Mouse (Mus musculus): ENCODE measurements at regions not wholly inside any gene's neighbourhood (a gene's known extent, or its start where the extent isn't known, plus 50 kb on each side); places are given as distances from the start of the nearest gene placed in this dataset.

DNA sequence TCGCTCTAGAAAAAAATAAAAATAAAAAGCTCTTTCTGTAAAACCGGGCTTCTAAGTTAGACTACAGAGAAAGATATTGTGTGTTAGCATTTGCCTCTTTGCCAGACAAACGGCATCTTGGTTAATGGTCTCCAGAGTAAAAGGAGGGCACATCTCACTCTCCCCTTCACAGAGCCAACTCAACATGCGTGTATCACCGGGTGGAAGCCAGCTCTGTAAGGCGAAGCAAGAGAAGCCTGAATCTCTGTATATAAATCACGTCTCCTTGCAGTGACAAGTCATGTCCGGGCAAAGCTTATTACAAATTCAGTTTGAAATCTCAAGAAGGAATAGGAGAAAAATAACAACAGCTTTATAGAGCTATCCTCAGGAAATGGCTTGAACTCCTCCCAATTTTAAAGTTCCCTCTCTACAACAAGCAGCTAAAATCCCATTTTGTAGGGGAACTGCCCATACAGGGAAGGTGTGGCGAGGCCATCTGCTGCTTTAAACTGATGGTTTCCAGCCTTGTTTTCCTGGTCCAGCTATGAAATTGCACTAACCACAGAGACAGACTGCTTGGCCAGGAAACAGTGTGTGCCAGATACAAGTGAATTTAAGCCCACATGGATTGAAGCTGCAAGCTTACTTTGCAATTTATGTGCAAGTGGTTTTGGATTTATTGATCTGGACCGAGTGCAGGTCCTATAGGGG is 291.7 kb upstream of the Noct start:
- DNase-seq (ENCODE audit: extremely low read depth, insufficient read length, low spot score): no peak

DNA sequence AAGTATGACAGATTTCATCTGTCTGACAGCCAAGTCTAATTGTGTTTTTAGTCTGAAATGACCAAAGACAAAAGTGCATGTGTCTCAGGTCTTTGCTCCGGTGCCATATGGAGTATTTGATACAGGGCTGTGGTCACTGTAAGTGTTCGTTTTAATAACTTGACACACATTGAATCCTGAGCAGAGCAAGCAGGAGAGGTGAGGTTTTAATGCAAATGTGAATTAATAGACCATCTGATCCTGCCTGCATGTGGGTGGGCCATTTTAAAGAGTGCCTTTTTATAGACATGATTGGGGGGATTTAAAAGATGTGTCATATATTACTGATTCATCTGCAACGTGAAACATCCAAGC is 291.2 kb upstream of the Noct start:
- no peak for DNase-seq (ENCODE audit: extremely low read depth, insufficient read length, low spot score)

DNA sequence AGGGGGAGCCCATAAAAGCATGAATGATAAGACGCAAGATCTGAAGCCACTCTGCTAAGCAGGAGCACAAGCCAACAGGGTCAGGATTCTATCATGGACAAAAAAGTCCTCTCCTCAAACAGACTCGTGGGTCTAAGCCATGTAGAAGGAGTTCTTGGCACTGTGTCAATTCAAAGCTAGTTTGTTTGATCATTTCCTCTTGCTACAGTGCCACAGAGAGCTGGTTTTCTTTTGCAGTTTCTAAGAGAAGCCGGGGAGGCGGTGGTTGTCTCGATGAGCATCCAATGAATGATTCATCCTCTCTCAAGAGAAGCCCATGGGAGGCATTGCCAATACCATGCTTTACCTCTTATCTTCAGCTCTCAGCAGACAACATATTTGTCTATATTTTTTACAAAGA is 284.6 kb upstream of the Noct start:
- DNase-seq (ENCODE audit: extremely low read depth, insufficient read length, low spot score): no peak

DNA sequence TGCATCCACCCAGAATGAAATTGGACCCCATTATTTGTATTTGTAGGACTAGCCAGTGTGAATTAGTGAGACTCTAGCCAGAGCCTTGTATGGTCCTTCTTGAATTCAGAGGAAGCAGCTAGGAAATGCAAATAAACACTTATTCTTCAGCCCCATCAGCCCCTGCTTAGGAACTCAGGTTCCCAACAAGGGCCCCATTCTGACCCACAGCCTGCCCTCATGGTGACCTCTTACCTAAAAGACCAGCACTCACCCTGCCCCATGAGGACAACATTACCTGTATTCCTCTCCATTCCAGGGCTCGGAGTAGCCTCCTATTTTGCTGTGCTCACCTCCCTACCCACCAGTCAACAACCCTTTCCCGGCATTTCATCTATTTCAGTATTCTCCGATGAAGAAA is 283.6 kb upstream of the Noct start:
- DNase-seq (ENCODE audit: extremely low read depth, insufficient read length, low spot score): no peak

DNA sequence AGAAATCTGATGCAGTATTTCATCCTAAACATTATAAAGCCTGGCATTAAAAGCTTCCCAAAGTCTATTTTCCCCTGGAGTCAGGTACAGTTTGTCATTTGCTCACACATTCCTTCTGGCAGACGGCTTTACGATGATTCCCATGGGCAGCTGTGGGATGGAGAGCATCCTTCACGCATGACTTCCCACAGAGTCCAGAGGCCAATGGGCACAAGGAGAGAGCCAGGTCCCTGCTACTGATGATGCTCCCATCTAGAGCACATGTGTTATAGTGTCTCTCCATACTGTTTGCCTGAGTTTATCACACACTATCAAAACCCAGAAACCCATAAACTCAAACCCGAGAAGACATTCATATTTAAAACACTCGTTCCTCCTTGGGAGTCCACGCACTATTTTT is 270.8 kb upstream of the Noct start:
- no peak for DNase-seq (ENCODE audit: extremely low read depth, insufficient read length, low spot score)

DNA sequence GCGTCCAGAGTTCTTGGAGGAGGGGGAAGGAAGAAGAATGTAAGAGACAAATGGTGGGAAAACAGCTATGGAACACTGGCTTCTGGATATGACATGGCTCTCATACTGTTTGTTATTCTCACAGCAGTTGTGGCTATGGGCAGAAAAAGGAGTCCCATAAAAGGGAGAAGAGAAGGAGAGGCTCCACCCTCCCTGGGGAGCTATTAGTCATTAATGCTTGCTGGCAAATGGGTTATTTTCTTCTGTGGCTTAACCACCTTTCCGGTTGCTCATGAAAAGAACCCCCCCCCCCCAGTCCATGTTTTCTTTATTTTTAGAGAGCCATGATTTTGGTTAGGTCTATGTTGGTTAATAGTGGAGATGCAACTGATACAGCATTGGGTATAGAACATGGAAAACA is 253.9 kb upstream of the Noct start:
- DNase-seq (ENCODE audit: extremely low read depth, insufficient read length, low spot score): peak; percentile 20

DNA sequence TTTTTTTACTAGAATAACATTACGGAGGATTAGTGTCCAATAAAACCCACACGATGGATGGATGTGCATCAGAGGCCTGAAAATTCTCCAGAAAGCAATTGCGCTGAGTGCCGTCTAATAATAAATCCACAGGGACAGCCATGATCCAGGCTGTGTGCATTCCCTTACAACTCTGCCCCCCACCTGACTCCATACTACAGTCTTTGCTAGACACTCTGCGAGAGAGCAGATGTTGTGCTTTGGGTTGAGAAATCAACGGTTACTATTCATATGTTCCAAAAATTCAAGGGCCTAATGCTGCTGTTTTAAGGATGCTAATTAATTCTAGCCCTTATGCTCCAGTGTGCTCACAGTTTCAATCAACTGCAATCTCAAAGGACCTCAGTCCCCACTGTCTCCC is 251.2 kb upstream of the Noct start:
- no peak for DNase-seq (ENCODE audit: extremely low read depth, insufficient read length, low spot score)

DNA sequence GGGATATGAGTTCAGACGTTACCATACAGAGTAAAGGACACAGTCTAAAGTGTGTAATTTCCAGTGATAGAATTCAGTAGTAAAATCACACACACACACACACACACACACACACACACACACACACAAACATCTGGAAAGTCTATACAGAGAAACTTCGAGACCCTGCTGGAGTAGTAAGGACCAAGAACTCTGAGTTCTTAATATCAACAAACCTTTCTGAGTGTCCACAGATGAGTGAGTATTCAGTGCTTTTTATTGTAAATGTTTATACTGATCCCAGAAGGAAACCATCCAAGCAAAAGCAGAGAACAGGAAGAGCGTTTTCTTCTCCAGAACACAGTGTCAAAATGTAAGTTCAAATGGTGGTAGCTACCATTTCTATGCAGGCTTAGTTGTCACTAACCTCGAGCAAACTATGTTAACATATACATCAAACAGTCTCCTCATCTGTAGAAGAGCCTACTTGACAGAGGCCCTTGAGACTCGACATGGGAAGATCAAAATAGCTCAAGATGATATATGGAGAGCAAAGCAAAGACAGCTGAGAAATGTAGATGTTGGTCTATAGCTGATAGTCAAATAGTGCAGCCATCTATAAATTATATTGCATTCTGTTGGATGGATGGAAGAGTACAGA is 248.0 kb upstream of the Noct start:
- no peak for DNase-seq (ENCODE audit: extremely low read depth, insufficient read length, low spot score)

DNA sequence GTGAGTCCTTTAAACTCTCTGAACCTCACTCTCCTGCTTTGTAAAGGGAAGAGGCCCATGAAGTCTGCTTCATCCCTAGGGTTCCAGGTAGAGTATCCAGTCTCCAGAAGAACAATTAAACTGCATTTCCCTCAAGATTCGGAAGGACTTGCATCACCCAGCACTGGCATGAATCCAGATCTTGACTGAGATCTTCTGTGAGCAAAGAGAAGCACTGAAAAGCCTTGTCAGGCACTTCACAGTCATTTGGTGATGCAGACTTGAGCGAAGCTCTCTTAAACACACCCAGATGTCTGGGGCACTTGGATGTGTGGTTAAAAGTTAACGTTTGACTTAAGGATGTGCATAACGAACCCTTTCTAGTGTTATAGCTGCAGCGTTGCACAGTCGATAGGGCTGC is 247.4 kb upstream of the Noct start:
- no peak for DNase-seq (ENCODE audit: extremely low read depth, insufficient read length, low spot score)

DNA sequence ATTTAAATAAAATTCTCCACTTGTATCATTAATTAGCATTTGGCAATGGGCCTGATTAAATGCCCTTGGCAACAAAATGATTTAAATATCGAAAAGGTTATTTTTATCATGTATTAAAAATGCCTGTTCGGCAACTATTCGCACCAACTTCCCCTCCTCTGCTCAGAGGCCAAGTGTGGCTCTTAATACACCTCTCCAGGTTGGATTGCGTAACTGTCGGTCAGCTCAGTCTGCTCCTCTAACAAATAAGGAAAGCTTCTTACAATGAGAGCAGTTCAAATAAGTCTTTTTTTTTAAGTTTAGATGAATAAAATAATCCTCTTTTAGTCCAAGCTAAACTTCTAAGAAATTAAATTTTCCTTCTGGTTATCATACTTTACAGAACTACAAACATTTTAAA is 245.6 kb upstream of the Noct start:
- no peak for DNase-seq (ENCODE audit: extremely low read depth, insufficient read length, low spot score)

DNA sequence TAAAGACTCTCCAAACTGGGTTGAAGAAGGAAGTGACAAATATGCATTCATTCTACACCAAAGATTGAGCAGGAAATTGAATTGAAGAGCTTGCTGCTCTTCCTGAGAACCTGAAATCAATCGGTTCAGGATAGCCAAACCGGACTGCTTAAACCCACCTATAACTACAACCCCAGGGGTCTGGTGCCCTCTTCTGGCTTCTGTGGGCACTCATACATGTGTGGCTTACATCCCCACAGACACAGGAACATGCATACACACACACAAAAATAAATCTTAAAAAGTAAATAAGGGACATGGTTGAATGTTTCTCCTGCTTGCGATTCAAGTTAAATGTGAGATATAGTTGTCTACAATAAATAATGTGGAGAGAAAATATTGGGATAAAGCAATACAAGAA is 244.7 kb upstream of the Noct start:
- no peak for DNase-seq (ENCODE audit: extremely low read depth, insufficient read length, low spot score)

DNA sequence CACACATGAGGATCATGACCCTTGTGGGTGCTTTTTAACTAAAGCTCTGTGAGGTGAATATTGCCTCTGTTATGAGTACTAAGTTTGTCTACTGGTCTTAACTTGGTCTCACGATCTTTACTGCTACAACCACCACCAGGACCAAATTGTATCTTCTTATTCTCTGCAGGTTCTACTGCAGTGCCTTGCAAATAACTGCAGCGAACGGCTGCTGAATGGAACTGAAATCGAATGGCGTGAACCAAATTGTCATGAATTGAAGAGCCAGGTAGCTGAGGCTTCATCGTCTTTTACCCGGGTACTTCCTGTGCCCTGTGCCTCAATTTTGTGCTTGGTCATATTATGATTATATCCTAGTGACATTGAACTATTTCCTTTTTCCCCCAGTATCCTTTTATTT is 242.5 kb upstream of the Noct start:
- DNase-seq (ENCODE audit: extremely low read depth, insufficient read length, low spot score): no peak

DNA sequence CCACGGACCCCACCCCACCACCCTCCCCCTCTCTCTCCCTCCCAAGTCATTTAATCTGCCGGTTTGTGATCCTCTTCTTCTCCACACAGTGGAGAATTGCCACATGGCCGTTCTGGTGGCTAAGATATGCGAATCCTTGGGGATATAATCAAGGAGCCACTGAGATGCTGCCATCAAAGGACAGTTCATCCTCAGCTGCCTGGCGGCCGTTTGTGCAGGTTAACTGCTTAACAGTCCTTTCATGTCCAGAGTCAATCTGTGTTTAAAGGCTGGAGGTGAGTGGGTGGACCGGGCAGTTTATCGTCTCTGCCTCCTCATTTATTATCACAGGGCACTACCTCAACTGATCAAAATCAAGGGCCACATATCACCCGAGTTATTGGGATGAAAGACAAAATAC is 241.6 kb upstream of the Noct start:
- no peak for DNase-seq (ENCODE audit: extremely low read depth, insufficient read length, low spot score)

DNA sequence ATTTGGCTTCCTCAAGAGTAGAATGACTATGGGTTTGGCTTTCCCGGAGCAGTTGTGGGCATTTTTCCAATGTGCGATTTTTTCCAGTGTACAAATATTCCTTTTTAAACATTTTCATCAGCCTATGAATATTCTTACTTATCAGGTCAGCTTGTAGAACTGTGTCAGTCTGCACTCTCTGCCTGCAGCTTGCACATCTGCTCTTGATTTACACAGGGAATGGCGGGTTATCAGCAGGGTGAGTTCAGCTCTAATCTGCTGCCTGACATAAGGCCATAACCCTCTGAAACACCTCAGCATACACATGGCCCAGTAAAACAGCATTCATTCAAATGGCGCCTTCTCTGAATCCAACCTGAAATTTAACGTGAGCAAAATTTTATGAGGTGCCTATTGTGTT is 241.1 kb upstream of the Noct start:
- DNase-seq (ENCODE audit: extremely low read depth, insufficient read length, low spot score): no peak

DNA sequence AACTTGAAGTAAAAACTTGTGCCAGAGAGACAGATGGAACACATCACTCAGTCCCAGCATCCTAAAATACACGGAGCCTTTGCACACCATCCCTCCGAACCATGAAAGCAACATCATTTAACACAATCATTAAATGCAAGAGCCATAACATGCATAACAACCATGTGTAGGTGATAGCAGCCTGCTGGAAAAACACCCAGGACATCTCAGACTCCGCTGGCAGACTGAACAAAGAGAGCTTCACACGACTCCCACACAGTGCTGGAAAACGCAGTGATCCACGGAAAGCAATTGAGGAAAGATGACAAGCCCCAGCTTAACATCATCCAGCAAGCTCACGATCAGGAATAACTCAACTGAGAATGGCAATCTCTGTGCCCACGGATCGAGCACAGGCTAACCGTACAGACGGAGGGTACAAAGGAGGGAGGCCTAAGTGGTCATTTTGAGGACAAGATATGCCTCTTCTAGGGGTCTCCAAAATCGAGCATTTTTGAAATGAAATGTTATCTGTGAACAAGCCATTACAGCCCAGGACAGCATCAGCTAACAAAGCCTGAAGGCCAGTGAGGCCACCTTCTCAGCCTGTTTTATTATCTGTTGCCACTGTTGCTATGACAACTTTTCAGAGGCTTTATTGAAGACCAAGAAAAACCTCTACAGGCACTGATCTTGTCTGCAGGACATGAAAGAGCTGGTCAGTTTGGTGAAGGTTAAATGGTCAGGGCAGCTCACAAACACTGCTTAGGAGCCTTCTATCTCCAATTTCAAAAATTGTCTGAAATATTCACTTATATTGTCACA is 240.1 kb upstream of the Noct start:
- DNase-seq (ENCODE audit: extremely low read depth, insufficient read length, low spot score): no peak

DNA sequence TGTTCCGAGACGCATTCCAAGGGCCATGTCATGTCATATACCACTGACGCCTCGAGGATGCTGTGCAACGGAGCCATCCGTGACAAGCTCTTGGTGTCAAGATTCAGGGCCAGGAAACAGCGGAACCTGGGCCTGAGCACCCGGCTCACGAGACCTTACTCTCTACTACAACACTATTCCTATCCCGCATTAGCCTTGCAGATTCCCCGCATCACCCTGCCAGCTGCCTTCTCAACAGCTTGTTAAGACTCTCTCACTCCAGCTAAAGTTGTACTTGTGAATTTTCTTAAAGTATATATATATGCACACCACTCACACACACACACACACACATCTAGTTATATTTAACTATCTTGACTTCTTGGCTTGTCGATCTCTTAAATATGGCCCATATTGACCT is 236.4 kb upstream of the Noct start:
- no peak for DNase-seq (ENCODE audit: extremely low read depth, insufficient read length, low spot score)

DNA sequence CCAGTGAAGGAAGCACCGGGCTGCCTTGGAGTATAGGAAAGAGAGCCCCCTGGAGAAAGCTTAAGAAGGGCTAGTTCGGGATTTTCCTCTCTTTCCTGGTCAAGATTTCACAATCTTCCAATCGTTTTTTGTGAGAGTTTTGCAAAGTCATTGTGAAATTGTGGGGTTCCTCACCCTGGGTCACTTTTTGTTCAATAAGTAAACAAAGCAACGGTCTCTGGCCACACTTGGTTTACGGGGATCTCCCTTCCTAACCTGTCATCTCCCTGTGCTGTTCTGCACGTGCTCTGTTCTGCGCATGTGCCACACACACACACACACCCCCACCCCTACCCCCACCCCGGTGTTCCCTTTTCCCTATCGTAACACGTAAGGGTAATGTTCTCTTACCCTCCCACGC is 233.4 kb upstream of the Noct start:
- no peak for DNase-seq (ENCODE audit: extremely low read depth, insufficient read length, low spot score)

DNA sequence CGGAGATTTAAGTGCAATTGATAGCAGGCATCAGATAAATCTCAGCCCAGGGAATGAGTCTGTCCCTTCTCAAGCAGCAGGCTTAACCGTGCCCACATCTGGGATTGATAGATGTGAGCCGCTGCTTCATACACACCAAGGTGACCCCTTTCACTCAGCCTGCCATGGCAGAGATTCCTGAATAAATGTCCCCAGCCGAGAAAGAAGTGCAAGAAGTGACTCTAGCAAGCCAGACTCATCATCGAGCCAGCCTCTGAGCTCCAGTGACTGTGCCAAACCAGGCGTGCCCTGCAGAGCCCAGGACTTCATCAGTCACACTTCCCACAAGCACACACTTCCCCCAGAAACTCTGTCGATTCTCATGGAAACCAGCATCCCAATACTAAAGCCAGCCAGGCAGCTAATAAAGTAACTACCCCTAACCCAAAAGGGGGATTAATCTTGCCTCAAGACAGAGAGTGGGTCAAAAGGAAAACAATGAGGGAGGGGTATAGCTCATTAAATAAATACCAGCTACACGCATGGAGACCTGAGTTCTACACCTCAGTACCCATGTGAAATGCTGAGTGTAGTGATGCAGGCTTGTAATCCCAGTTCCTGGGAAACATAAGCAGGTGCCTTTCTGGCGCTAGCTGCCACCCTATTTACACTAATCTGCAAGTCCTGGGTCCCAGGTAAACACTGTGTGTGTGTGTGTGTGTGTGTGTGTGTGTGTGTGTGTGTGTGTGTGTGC is 231.5 kb upstream of the Noct start:
- DNase-seq (ENCODE audit: extremely low read depth, insufficient read length, low spot score): no peak

DNA sequence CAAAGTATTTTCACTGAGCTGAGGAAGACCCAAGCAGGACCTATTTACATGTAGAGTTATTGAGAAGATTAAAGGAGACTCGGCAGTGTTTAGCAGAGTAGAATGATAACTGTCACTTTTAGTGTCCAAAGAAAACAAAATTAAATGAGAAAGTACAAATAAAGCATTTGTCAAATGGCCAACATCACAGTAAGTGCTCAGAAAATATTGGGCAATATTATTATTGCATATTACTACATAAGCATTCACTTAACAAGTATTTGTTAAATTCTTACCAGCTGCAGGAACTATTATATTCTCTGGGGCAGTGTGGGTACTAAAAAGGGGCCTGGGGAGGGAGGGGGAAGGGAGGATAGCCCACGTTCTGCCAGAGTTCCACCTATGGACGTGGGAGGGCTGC is 224.5 kb upstream of the Noct start:
- no peak for DNase-seq (ENCODE audit: extremely low read depth, insufficient read length, low spot score)

DNA sequence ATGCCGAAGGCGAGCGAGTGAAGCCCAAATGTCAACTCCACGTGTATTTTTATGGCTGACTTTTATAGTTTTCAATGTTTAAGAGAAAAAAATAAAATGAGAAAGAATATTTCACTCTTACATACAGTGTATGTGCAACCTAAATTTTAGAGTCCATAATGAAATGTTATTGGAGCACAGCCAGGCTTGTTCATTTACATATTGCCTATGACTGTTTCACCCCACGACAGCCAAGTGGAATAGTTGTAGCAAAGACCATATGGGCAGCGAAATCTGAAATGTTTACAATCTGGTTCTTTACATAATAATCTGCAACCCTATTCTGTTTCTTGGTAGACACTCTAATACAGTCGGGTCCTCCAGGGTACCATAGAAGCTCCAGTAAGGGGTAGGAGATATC is 223.3 kb upstream of the Noct start:
- no peak for DNase-seq (ENCODE audit: extremely low read depth, insufficient read length, low spot score)

DNA sequence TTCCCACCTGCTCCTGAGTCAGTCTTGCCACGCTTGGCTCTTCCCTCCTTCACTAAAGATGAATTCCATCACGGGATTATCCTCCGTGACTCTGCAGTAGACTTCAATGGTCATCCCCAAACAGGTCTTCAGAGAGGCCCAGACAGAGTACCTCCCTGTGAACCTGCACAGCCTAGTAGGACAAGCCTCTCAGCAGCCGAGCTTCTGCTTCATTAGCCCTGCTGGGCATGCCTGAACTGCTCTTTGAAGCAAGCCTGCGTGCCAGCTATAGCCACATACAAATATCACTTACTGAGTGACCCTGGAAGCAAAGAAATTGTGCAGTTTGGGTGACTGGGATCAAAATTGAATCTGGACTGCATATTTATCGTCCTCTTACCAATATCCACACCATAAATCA is 221.6 kb upstream of the Noct start:
- DNase-seq (ENCODE audit: extremely low read depth, insufficient read length, low spot score): no peak

All from 3134 (cell line).